Mouse (Mus musculus) bone marrow, adult 2 months (tissue): ENCODE results near the gene Chil1. TPM values are rescaled to one million over a fixed set of nuclear protein-coding genes. Genes with fewer than 3 reads are reported as not detected.

Experiments used
- H3K27ac ChIP-seq: fragments of 200-500 bp; 2 replicates; pipeline ENCODE4 v1.5.1; 2012; ENCODE audit warnings: low read depth, mild to moderate bottlenecking, control low read depth, inconsistent platforms, low read length; ENCODE audit not compliant: control insufficient read depth, poor library complexity, insufficient read depth
- H3K4me1 ChIP-seq: fragments of 200-500 bp; 2 replicates; pipeline ENCODE4 v1.6.1; 2011; ENCODE audit warnings: low read length; ENCODE audit not compliant: control insufficient read depth, insufficient read depth
- H3K4me3 ChIP-seq: fragments of 200-500 bp; replicated peaks from 2 replicates; pipeline ENCODE3; 2011; ENCODE audit warnings: mild to moderate bottlenecking, low read depth, low read length, control low read depth; ENCODE audit not compliant: control insufficient read depth
- CTCF ChIP-seq: fragments of 200-500 bp; IDR thresholded peaks from 2 replicates; pipeline ENCODE4 v1.5.1; 2011; ENCODE audit warnings: low read length, control low read depth; ENCODE audit not compliant: control insufficient read depth, insufficient read depth
- POLR2A ChIP-seq: fragments of 200-500 bp; IDR thresholded peaks from 2 replicates; pipeline ENCODE4 v1.6.1; 2011; ENCODE audit warnings: low read depth, mild to moderate bottlenecking, control low read depth, low read length, borderline replicate concordance; ENCODE audit not compliant: control insufficient read depth
- WGBS: fragments of 180-500 bp; shearing (Covaris S2); methylation state at CpG from one replicate; pipeline ENCODE4 v1.1.7; 2018; 5-methylcytosine and 5-hydroxymethylcytosine counted together
- polyA plus RNA-seq: library from polyadenylated mRNA; stranded (reverse); fragments of >200 nt; gene quantifications from 2 replicates; pipeline ENCODE4 v1.2.4, GENCODE M21; 2011; ENCODE audit warnings: low replicate concordance; ENCODE audit not compliant: missing spikeins, insufficient read depth, insufficient read length

The Chil1 gene
- polyA plus RNA-seq, 1 experiment: 135 TPM

GRCm38 (mm10) chr1:134232326-134232725 is 50.4 kb downstream of the Chil1 start:
- Histone ChIP-seq H3K4me3 (no peak overlapping the region), H3K4me1 (no peaks in the 10 kb centered on the region), H3K27ac (no peak overlapping the region)
- WGBS: 73% methylated on average over 8 of the region's 8 CpGs
- TF ChIP-seq POLR2A (no peak), CTCF (no peak)

- Histone ChIP-seq H3K4me3 (no peak overlapping the region), H3K4me1 (no peaks in the 10 kb centered on the region), H3K27ac (no peak overlapping the region)
- no peak for TF ChIP-seq POLR2A
- no peak for TF ChIP-seq CTCF
- 41% methylated on average over 12 of the region's 12 CpGs for WGBS
These were observed 51.0 kb downstream of the Chil1 start for GRCm38 (mm10) chr1:134232778-134233531.

GRCm38 (mm10) chr1:134233681-134234454 is 51.9 kb downstream of the Chil1 start:
- WGBS: 47% methylated on average over 19 of the region's 19 CpGs
- Histone ChIP-seq H3K27ac (no peak overlapping the region), H3K4me3 (no peak overlapping the region), H3K4me1 (no peaks in the 10 kb centered on the region)
- TF ChIP-seq POLR2A (no peak), CTCF (no peak)

GRCm38 (mm10) chr1:134234455-134235390 is 52.7 kb downstream of the Chil1 start:
- 3% methylated on average over 41 of the region's 41 CpGs for WGBS
- Histone ChIP-seq H3K4me1 (no peaks in the 10 kb centered on the region), H3K27ac (no peak overlapping the region), H3K4me3 (no peak overlapping the region)
- TF ChIP-seq CTCF: no peak
- TF ChIP-seq POLR2A: no peak

- Histone ChIP-seq H3K4me3 (no peak within 1 kb of the TSS), H3K4me1 (no peaks in the 10 kb centered on the region), H3K27ac (no peak within 1 kb of the TSS)
- TF ChIP-seq POLR2A (no peak), CTCF (no peak)
- 3% methylated on average over 37 of the region's 37 CpGs for WGBS
These were observed 53.5 kb downstream of the Chil1 start, which contains the start of gene Adora1 for GRCm38 (mm10) chr1:134235391-134235921. Adora1 (minus strand) TSS chr1:134235431.

- 47% methylated on average over 3 of the region's 3 CpGs for WGBS
- Histone ChIP-seq H3K4me3 (no peak overlapping the region), H3K4me1 (no peaks in the 10 kb centered on the region), H3K27ac (no peak overlapping the region)
- TF ChIP-seq POLR2A (no peak), CTCF (no peak)
These were observed 54.2 kb downstream of the Chil1 start for GRCm38 (mm10) chr1:134236142-134236541.

- Histone ChIP-seq H3K4me1 (no peaks in the 10 kb centered on the region), H3K4me3 (no peak overlapping the region), H3K27ac (no peak overlapping the region)
- TF ChIP-seq POLR2A: no peak
- TF ChIP-seq CTCF: no peak
- WGBS: 61% methylated on average over 3 of the region's 3 CpGs
These were observed 55.5 kb downstream of the Chil1 start for GRCm38 (mm10) chr1:134237438-134237837.

Other genes with a start within 250 kb of the Chil1 start
- 0.31 TPM in 1 of 2 replicates, not detected in the other for gene Fmod, start 144.9 kb upstream of the Chil1 start, polyA plus RNA-seq
- 79.9 and 89.5 TPM in 2 replicates for gene Btg2, start 103.1 kb upstream of the Chil1 start, polyA plus RNA-seq
- gene Chit1, start 70.9 kb upstream of the Chil1 start, polyA plus RNA-seq: not detected in 2 replicates
- gene Mybph, start 11.3 kb downstream of the Chil1 start, polyA plus RNA-seq: not detected in 2 replicates
- not detected in 2 replicates for gene Adora1, start 53.3 kb downstream of the Chil1 start, polyA plus RNA-seq
- gene Myog, start 107.8 kb downstream of the Chil1 start, polyA plus RNA-seq: not detected in 2 replicates
- gene Ppfia4, start 150.8 kb downstream of the Chil1 start, polyA plus RNA-seq: 3.3 and 9.3 TPM in 2 replicates
- gene Tmem183a, start 179.8 kb downstream of the Chil1 start, polyA plus RNA-seq: 33.0 and 45.7 TPM in 2 replicates
- gene 4933406M09Rik, start 203.8 kb downstream of the Chil1 start, polyA plus RNA-seq: not detected in 2 replicates
- 17.6 and 40.8 TPM in 2 replicates for gene Cyb5r1, start 223.4 kb downstream of the Chil1 start, polyA plus RNA-seq
- 98.9 and 107 TPM in 2 replicates for gene Adipor1, start 233.2 kb downstream of the Chil1 start, polyA plus RNA-seq